Mouse (Mus musculus): ENCODE results near the gene Wfdc18.
A peak's percentile ranks its signal among the peaks of the same experiment; 100 is the strongest.

Gene Wfdc18

DNA sequence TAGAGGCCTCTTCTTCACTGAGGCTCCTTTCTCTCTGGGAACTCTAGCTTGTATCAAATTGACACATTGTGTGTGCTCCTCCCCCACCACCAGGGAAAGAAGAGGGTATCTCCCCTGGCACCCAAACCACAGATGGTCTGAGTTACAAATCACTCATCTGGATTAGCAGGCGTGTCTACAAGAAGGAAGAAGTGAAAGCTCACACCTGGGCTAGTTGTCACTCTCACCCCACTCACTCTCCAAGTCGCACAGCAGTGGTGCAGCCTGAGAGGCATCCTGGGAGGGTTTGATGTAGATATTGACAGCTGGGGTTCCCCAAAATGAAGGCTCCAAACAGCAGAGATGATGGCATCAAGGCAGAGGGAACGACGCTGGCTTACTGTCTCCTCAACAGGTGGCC is 37.3 kb downstream of the Wfdc18 start:
- no peak for DNase-seq

DNA sequence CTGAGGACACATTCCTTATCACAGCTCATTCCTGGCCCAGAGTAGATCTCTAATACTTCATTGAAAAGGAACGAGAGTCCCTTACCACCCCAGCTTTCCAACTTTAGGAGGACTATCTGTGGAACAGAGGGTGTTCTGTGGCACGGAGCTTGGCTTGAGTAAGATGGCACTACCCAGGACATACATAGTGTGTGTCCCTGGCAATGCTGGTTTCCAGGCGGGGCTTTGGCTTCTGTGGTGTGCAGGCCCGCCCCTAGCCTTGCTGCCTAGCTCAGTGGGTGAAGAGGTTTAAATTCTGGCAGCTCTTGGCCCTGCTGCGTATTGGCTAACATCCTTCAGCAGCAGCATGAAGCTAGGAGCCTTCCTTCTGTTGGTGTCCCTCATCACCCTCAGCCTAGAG is 37.9 kb downstream of the Wfdc18 start, which contains the start of gene Wfdc21:
TSS of gene Wfdc21 (plus strand) at position 260 of the 400 bp plus-strand sequence.
- peak in 1 of 2 experiments; percentile 8 for DNase-seq

DNA sequence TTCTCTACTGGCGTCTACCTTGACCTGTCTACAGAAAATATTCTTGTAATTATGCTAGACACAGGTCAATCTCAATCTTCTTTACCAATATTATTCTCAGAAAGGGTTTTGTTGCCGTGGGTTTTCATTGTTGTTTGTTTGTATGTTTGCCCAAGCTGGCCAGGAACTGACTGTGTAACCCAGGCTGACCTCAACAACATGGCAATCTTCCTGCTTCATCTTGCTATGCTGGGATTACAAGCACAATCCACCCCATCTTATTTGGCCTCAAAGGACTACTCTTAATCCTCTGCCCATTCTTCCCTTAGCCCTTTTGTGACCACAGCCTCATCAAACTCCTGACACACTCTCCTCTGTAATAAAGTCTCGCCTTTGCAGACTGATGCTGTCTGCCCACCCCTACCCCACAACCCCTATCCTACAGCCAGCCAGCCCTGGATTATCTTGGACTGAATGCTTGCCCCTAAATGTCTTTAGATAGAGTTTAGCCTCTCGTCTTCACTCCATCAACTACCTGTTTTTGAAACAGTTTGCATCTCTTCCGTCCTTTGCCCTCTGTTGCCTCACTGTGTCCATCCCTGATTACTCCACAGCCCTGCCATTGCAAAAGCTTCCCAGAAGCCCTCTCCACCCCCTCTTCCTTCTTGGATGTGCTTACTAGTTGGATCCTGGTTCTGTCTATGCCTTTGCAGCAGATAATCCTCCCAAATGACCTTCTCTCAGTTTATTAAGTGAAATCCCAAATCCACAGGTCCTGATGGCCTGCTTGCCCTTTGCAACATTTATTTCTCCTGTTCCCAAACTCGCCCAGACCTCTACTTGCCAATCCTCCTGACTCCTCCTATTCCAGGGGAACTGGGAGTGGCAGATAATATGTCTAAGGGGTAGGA is 38.8 kb downstream of the Wfdc18 start:
- no peak for DNase-seq

DNA sequence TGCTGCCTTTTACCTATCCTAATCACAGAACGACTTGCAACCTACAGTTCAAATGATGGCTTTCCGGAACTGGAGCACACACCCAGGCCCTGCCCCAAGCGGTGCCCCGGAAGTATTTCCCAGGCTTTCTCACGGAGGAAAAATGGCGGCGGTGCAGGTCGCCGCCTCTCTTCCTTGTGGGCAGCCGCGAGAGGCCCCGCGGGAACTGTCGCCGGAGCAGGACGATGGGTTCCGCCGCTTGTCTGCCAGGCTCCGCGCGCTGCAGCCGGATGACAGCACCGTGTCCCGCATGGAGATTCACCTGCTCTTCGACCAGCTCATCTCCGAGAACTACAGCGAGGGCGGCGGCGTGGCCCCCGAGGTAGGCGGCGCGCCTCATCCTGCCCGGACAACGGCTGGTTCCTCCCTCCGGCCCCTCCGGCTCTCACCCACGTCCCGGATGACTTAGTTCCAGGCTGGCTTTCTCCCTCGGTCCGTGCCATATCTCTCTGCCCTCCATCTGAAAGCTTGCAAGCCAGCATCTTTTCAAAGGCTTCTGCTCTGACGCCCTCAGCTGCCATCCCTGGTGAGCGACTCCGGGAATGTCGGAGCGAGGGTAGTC is 44.9 kb downstream of the Wfdc18 start, which contains the start of gene Heatr6:
TSS of gene Heatr6 (plus strand) at position 116 of the 601 bp plus-strand sequence.
- peak; percentile 97 for DNase-seq

DNA sequence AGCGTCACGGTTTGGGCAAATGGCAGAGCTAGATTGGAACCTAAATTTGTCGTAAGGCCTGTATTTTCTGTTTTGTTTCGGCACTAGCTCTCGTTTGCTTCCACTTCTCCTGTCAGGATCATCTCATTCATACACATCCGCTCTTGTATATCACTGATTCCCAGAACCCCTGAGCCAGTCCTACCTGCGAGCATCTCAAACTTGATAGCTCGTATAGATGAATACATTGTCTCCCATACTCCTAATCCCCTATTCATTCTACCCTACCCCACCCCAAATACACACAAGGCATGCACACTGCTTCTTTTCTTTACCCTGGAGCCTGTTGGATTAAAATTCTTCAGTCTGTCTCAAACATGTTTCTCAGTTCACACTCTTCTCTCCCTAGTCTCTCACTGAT is 45.4 kb downstream of the Wfdc18 start:
- no peak for DNase-seq
